Mouse (Mus musculus): Measurements from ENCODE around the gene Pak4. TPM values are rescaled to one million over a fixed set of nuclear protein-coding genes. Genes with fewer than 3 reads are reported as not detected.
A peak's percentile ranks its signal among the peaks of the same experiment; 100 is the strongest.
"Not testable (repeated sequence)": the region's sequence is repeated elsewhere in the genome, so short reads cannot be mapped to it uniquely, and the experiment has no call there.

The Pak4 gene
- total RNA-seq (2021), result 1 to 10 TPM; 2.2 to 3.8 TPM
- long read RNA-seq, experiment 1, partial matches to known transcripts, result 0 of 2 reads
- long read RNA-seq, experiment 1, other reads (novel, unspliced or antisense), result 1 of 2 reads
- long read RNA-seq, experiment 2, transcript Pak4-202 (10 exons, 2,899 nt), result major isoform, 7 of 9 reads
- long read RNA-seq, experiment 2, partial matches to known transcripts, result 1 of 9 reads
- long read RNA-seq, experiment 2, other reads (novel, unspliced or antisense), result 1 of 9 reads

DNA sequence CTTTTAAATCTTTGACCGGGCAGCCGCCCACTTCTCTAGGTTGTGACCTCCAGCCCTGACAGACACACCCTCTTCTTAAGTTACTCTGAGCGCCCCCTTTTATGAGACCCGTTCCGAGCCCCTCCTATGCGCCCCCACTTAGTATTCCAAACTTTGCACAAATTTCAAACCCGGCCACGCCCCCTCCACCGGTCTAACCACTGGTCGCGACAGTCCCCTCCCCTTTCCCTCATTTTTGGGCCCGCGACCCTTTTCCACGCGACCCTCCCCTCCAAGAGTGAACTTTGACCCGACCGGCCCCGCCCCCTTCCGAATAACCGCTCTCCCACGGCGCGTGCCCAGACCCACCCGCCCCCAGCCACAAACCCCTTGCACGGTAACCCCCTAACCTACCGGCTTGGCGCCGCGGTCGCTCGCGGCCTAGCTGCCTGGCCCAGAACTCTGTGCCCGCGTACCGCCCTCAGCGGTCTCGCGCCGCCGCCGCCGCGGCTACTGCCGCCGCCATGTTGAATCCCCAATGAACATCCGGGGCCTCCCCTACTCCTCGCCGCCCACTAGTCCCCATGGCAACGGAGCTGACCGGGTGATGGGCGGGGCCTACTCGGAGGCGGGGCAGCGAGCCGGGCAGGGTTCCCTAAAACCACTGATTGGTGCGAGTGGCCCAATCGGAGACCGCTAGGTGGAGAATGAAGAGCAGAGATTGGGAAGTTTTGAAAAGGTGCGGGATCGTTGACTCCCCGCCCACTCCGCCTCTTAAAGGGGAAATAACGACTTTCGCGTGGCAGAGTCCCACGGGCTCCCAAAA, at the start of gene Pak4, which contains the start of gene Samd4b:
Gene Pak4 (minus strand): TSS at position 544 of the 805 bp plus-strand sequence.
Gene Samd4b (minus strand): TSS at position 503 of the 805 bp plus-strand sequence.
- DNase-seq (ENCODE audit: low spot score), result peak; percentile 100

GRCm38 (mm10) chr7:28647016-28647415, 49.0 kb upstream of the Pak4 start:
- no peak for DNase-seq (ENCODE audit: low spot score)

DNA sequence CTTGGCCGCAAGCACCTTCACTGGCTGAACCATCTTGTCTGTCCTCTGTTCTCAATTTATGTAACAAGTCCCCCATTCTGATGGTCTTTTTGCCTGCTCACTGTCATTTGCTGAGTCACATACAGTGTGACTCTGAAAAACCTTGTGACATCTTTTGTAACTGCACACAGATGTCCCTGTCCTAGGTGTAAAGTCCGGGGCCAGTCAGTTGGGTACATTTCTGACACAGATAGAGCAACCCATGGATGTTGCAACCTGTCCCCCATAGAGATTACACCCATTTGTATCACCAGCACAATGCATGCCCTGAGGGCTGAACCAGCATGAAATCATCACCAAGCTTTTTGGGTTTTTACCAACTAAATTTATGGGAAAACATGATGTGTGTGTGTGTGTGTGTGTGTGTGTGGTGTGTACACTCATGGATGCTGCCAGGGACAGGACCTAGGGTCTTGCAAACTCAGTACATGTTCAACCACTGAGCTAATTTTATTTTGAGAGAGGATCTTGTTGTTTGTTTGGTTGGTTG, 48.0 kb upstream of the Pak4 start:
- no peak for DNase-seq (ENCODE audit: low spot score)

DNA sequence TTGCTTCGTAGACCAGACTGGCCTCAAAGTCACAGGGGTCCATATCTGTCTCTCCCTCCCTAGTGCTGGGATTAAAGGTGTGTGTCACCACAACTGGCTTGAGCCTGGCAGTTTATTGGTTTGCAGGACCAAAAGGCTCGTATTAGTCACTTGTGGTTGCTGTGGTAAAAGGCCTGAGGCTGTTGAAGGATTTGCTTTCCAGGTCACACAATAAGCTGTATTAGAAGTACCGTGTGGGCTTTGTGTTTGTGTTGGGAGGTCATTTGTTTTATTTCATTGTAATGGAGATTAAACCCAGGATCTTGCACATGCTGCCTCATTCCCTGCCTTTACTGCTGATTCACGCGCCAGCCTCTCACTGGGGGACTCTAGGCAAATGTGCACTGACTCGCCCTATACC, 47.4 kb upstream of the Pak4 start:
- no peak for DNase-seq (ENCODE audit: low spot score)

GRCm38 (mm10) chr7:28641546-28641945, 43.6 kb upstream of the Pak4 start:
- DNase-seq (ENCODE audit: low spot score), result no peak

DNA sequence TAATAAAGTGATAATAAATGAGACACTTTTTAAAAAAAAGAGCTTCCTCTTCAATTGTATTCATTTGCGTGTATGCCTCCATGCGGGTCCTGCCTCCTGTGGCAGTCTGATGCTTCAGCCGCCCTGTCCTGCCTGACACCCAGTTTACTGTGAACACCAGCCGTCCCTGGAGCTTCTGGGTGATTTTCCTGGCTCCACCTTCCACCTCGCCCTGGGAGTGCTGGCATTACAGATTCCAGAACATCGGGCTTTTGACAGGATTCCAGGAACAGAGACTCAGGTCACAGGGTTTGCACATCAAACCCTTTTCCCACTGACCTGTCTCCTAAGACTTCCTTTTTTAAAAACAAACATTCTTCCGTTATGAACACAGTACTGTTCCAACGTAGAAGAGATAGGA, 39.5 kb upstream of the Pak4 start:
- no peak for DNase-seq (ENCODE audit: low spot score)

DNA sequence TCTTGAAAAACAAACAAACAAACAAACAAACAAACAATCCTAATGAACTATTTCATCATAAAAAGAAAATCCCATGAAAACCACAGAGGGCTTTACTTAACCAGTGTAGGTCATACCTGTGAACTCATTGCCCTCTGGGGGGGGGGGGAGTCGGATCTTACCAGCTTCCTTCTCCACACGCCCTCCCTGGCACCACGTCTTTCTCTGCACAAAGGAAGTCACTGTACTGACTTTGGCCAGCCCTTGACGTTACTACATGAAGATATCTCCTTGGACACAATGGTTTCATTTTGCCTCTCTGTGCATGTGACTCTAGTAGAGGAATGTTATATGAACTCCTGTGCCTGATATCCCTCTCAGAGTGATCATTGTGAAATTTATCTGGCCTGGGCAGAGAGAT, 36.1 kb upstream of the Pak4 start:
- DNase-seq (ENCODE audit: low spot score), result no peak

DNA sequence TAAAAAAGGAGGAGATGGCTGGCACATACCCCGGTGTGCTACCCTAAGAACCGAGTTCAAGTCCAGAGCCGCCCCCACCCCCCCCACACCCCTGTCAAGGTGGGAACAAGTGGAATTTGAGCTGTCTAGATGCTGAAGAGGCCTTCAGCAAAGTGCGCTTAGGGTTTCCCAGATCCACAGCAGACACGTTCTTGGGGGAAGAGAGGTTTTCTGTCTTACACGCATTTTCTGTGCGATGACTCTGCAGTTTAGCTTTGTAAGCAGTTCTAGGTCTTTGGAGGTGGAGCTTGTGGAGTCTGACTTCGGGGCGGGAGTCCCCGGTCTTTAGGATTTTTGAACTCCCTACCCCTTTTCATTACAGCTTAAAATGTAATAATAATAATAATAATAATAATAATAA, 33.1 kb upstream of the Pak4 start, which contains the start of gene Acp7:
Gene Acp7 (minus strand): TSS at position 260 of the 400 bp plus-strand sequence.
- no peak for DNase-seq (ENCODE audit: low spot score)

- no peak for DNase-seq (ENCODE audit: low spot score)
Measured at GRCm38 (mm10) chr7:28624791-28625190, 26.8 kb upstream of the Pak4 start.

DNA sequence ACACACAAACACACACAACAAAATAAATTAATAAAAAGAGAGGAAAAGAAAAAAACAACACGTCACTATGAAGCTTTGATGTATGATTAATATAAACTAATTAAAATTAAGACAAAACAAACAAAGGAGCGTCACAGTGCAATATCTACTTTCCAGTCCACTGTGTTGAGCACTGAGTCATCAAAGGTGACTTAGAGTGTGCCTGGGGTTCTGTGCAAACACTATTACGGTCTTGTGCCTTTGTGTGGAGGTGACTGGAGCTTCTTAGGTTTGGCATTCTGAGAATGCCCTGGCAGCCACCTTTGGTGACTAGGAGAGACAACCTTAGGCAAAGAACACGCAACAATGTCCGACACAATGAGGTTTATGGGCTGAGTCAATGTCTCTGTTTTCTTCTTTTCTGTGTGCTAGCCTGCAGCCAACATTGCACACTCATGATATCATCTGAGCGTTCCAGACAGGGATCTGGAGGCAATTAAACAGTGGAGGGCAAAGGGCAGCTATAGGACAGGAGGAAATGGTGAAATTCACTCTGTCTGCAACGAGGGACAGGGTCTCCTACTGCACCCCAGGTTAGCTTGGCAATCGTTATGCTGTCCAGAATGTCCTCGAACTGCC, 21.2 kb upstream of the Pak4 start:
- DNase-seq (ENCODE audit: low spot score), result no peak

- DNase-seq (ENCODE audit: low spot score), result no peak
Measured at GRCm38 (mm10) chr7:28605951-28606350, 8.0 kb upstream of the Pak4 start.

GRCm38 (mm10) chr7:28603788-28604187, 5.8 kb upstream of the Pak4 start:
- DNase-seq (ENCODE audit: low spot score), result not testable (repeated sequence)

DNA sequence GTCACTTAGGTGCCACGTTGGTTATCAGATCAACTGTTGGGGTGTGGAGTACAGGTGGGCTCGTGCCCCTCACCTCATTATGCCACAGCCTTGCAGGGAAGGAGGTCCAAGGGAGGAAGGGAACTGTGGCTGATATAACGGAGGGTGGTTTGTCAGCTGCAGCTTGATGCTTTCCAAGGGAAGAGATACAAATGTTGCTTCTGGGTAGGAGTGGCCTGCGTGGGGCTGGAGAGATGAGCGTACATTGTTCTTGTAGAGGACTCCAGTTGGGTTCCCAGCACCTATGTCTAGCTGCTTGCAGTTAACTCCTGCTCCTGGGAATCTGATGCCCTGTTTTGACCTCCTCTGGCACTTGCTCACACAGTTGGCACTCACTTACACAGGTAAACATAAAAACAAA, 5.2 kb upstream of the Pak4 start:
- DNase-seq (ENCODE audit: low spot score), result no peak

DNA sequence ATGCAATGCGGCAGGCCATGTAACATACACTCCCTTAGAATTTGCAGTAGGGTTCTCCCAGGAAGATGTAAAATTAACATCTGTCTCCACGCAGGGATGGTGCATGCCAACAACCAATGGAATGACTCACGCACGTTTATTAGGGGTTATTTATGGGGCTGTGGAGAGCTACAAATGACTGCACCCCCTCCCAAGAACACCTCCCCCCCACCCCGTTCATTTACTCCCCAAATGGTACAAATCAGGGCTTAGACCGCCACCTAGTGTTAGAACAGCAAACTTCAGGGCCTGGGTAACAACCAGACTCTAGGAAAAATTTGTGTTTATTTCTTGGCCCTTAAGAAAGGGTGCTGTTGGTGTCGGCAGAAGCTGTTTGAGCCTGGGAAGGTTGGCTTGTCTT, 3.7 kb upstream of the Pak4 start:
- DNase-seq (ENCODE audit: low spot score), result peak; percentile 49

GRCm38 (mm10) chr7:28601029-28601428, 3.0 kb upstream of the Pak4 start:
- DNase-seq (ENCODE audit: low spot score), result peak; percentile 68

DNA sequence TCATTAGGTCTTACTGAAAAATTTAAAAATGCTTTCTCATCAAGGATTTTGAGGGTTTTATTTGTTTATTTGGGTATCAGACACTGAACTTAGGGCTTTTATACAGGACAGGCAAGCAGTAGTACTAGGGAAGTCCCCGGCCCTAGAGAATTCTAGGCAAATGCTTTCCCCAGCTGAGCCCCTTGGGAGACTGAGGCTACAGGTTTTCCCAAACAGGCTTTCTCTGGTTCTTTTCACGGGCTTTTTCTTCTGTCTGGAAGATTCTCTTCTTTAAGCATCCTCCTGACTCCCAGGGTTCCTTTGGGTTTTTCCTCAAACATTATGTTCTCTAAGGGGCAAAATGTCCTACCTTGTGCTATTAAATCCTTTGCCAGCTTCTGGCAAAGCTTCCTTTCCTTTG, 966 bp upstream of the Pak4 start:
- no peak for DNase-seq (ENCODE audit: low spot score)

- DNase-seq (ENCODE audit: low spot score), result no peak
Measured at GRCm38 (mm10) chr7:28597277-28597570, 761 bp downstream of the Pak4 start.

GRCm38 (mm10) chr7:28596436-28597276, 1.3 kb downstream of the Pak4 start:
- no peak for DNase-seq (ENCODE audit: low spot score)

- DNase-seq (ENCODE audit: low spot score), result no peak
Measured at GRCm38 (mm10) chr7:28595751-28596435, 2.1 kb downstream of the Pak4 start.

DNA sequence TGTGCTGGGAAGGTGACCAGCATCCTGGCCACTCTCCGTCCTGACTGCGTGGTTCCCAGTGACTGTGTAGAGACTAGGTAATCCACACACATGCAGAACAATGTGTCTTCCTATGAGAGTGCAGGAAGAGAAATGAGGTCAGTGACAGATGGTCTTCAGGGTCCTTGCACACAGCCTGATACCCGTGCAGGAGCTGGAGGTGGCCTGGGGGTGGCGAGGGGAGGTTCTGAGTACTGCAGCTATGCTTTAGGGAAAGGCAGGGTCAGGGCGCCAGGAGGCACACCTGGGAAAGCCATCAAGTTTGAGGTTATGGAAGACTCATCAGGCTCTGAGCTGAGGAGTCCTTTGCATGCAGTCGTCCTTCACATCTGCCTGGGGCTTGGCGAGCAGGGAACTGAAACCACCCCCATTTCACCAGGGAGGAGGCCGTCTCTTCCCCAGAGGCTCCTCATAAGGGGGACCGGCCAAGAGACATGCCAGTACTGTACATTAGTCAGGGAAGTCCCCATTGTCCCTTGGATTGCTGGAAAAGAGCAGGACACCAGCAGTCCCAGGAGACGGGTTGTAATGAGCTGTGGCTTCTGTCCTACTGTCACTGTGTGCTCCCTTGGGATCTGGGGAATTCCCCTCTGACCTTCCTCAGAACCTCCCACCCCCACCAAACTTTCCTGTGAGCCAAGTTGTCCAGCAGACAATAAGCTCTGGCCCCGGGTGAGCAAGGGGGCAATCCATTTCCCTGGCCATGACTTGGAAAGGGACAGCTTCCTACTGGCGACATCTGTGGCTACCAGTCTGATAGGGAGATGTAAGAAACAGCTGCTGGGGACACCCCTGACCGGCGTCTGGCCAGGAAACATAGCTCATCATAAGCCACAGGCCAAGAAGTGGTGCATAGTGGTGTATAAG, 4.5 kb downstream of the Pak4 start:
- peak; percentile 29 for DNase-seq (ENCODE audit: low spot score)
